Mouse (Mus musculus): ENCODE measurements around the gene Efna5.

DNA sequence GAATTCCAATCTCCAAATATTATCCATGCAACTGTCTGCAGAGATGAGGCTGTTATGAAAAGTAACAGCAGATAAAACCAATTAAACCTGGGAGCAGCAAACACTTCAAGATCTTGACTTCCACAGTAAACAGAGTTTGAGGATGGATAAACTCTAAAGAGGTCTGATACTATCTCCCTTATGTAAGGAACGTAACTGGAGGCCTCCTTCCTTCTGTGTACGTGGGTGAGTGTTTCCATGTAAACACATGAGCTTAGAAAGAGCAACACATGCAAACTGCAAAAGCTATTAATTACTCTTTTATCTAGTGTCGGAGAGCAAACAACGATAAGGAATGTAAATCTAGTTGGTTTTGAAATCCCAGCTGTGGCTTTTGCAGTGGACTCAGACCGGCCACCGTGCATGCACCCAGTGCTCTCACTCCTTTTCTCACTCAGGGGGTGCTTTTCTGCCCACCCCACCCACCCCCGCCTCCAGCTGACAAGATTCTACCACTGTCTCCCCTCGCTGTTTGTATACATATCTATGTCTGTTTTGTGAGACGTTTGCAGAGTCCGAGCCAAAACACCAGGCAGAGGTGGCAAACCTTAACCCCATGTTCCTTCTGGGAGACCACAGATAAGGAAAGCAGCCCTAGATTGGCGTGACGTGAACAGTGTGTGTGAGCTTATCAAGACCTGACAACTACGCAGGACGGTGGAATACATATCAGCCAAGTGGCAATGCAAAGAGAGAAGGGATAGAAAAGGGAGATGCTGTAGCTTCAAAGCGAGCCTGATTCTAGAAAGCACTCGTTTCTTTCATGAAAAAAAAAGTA, 132.1 kb downstream of the Efna5 start:
- no peak for TF ChIP-seq CTCF (IDR thresholded peaks at IDR 0.05; ENCODE audit: borderline replicate concordance, control insufficient read depth, extremely low read depth, insufficient read depth, low read length, poor library complexity)
- no peak for TF ChIP-seq POLR2A (IDR thresholded peaks at IDR 0.05; ENCODE audit: control insufficient read depth, extremely low read depth, insufficient read depth, low read length, poor library complexity)
